Mouse (Mus musculus): ENCODE data around the gene Gpatch11. TPM values are rescaled to one million over a fixed set of nuclear protein-coding genes. Genes with fewer than 3 reads are reported as not detected.

Gene Gpatch11
- polyA plus RNA-seq, 1 experiment from 2014 or later = 38.0 TPM

- H3K9me3 ChIP-seq (ENCODE audit: control insufficient read depth, low read length) = no peaks in the 10 kb centered on the region
- 80% methylated on average over 13 of the region's 13 CpGs for WGBS
- no peak for ATAC-seq (ENCODE audit: low read depth)
- peaks cover 22% of the 10 kb centered on the region for H3K36me3 ChIP-seq (ENCODE audit: control insufficient read depth, insufficient read depth, low read length)
- H3K4me1 ChIP-seq (replicated peaks; ENCODE audit: control insufficient read depth, insufficient read depth, low read length) = no peaks in the 10 kb centered on the region
- no peak overlapping the region for H3K9ac ChIP-seq (ENCODE audit: low read length)
- H3K27ac ChIP-seq (ENCODE audit: low read length) = no peak overlapping the region
- no peak overlapping the region for H3K4me3 ChIP-seq (ENCODE audit: low read length)
- no peaks in the 10 kb centered on the region for H3K27me3 ChIP-seq (ENCODE audit: control insufficient read depth, insufficient read depth, low read depth, low read length)
- H3K4me2 ChIP-seq (ENCODE audit: low read depth, low read length) = no peak overlapping the region
These were observed 11.0 kb upstream of the Gpatch11 start for GRCm38 (mm10) chr17:78824346-78824745.

DNA sequence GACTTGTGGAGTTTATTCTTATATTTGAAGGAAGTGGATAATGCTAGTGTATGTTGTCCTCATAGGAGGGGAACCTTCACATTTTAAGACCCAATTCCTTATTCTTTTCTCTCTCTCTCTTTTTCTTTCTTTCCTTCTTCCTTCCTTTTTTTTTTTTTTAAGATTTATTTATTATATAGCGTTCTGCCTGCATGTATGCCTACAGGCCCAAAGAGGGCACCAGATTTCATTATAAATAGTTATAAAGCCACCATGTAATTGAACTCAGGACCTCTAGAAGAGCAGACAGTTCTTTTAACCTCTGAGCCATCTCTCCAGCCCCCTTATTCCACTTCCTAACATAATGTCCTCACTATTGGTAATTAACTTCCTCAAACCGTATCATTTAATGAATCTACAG, 689 bp downstream of the Gpatch11 start:
- peak overlapping the region; percentile 79 for H3K27ac ChIP-seq (ENCODE audit: low read length)
- H3K36me3 ChIP-seq (ENCODE audit: control insufficient read depth, insufficient read depth, low read length) = peaks cover 8% of the 10 kb centered on the region
- H3K4me2 ChIP-seq (ENCODE audit: low read depth, low read length) = peak overlapping the region; percentile 94
- no peaks in the 10 kb centered on the region for H3K27me3 ChIP-seq (ENCODE audit: control insufficient read depth, insufficient read depth, low read depth, low read length)
- peak overlapping the region; percentile 94 for H3K4me3 ChIP-seq (ENCODE audit: low read length)
- H3K9me3 ChIP-seq (ENCODE audit: control insufficient read depth, low read length) = no peaks in the 10 kb centered on the region
- ATAC-seq (ENCODE audit: low read depth) = no peak
- WGBS = 25% methylated on average over 2 of the region's 2 CpGs
- peaks cover 2% of the 10 kb centered on the region; the same call in 1 of the 2 replicates for H3K4me1 ChIP-seq (replicated peaks; ENCODE audit: control insufficient read depth, insufficient read depth, low read length)
- H3K9ac ChIP-seq (ENCODE audit: low read length) = peak overlapping the region; percentile 68

GRCm38 (mm10) chr17:78842271-78842928, 7.0 kb downstream of the Gpatch11 start:
- Histone ChIP-seq H3K4me2 (ENCODE audit: low read depth, low read length) (no peak overlapping the region), H3K4me1 (replicated peaks; ENCODE audit: control insufficient read depth, insufficient read depth, low read length) (no peaks in the 10 kb centered on the region), H3K9ac (ENCODE audit: low read length) (no peak overlapping the region), H3K9me3 (ENCODE audit: control insufficient read depth, low read length) (no peaks in the 10 kb centered on the region), H3K4me3 (ENCODE audit: low read length) (no peak overlapping the region), H3K36me3 (ENCODE audit: control insufficient read depth, insufficient read depth, low read length) (peaks cover 21% of the 10 kb centered on the region), H3K27me3 (ENCODE audit: control insufficient read depth, insufficient read depth, low read depth, low read length) (no peaks in the 10 kb centered on the region), H3K27ac (ENCODE audit: low read length) (no peak overlapping the region)
- ATAC-seq (ENCODE audit: low read depth) = no peak
- 85% methylated on average over 7 of the region's 7 CpGs for WGBS

DNA sequence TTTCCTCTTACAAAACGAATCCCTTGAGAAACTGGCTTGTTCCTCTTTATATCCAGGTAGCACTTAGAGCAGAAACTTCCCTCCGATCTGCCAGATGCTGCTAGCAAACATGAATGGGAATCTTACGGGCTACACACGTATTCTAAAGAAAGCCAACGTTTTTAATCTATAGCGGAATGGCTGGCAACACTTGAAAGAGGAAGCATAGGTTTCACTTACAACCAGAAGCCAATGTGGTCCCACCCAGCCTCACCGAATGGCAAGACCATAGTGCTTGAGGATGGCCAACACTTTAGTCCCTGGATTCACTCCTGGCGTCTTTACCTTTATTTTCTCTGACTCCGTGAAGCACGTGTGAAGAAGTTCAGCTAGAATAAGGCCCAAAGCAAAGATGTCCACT, 20.9 kb downstream of the Gpatch11 start:
- Histone ChIP-seq H3K9me3 (ENCODE audit: control insufficient read depth, low read length) (no peaks in the 10 kb centered on the region), H3K27ac (ENCODE audit: low read length) (no peak overlapping the region), H3K4me1 (replicated peaks; ENCODE audit: control insufficient read depth, insufficient read depth, low read length) (no peaks in the 10 kb centered on the region), H3K36me3 (ENCODE audit: control insufficient read depth, insufficient read depth, low read length) (peaks cover 14% of the 10 kb centered on the region; the same call in 1 of the 2 replicates), H3K4me3 (ENCODE audit: low read length) (no peak overlapping the region), H3K27me3 (ENCODE audit: control insufficient read depth, insufficient read depth, low read depth, low read length) (no peaks in the 10 kb centered on the region), H3K9ac (ENCODE audit: low read length) (no peak overlapping the region), H3K4me2 (ENCODE audit: low read depth, low read length) (no peak overlapping the region)
- ATAC-seq (ENCODE audit: low read depth) = no peak
- WGBS = 85% methylated on average over 10 of the region's 10 CpGs

DNA sequence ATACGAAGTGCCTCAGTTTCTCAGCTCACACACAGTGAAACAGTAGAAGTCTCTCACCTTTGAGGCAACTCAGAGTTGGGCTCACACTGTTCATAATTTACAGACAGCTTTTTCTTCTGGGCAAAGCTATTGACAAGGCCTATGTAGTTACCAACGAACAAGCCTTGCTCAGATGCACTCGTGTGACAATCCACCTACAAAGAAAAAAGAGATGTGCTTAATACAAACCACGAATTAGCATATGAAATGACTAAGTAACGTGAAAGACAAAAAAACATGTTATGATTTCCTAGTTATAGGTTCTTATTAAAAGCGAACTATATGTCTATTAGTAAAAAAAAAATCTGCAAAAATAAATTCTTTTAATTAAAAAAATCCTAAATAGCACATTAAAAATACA, 38.5 kb downstream of the Gpatch11 start:
- Histone ChIP-seq H3K4me3 (ENCODE audit: low read length) (no peak overlapping the region), H3K9me3 (ENCODE audit: control insufficient read depth, low read length) (no peaks in the 10 kb centered on the region), H3K27ac (ENCODE audit: low read length) (no peak overlapping the region), H3K36me3 (ENCODE audit: control insufficient read depth, insufficient read depth, low read length) (peaks cover 4% of the 10 kb centered on the region; the same call in 1 of the 2 replicates), H3K9ac (ENCODE audit: low read length) (no peak overlapping the region), H3K27me3 (ENCODE audit: control insufficient read depth, insufficient read depth, low read depth, low read length) (no peaks in the 10 kb centered on the region), H3K4me1 (replicated peaks; ENCODE audit: control insufficient read depth, insufficient read depth, low read length) (no peaks in the 10 kb centered on the region), H3K4me2 (ENCODE audit: low read depth, low read length) (no peak overlapping the region)
- no peak for ATAC-seq (ENCODE audit: low read depth)
- WGBS = 90% methylated on average over 6 of the region's 6 CpGs

- Histone ChIP-seq H3K27me3 (ENCODE audit: control insufficient read depth, insufficient read depth, low read depth, low read length) (no peaks in the 10 kb centered on the region), H3K9ac (ENCODE audit: low read length) (peak overlapping the region; percentile 80), H3K4me2 (ENCODE audit: low read depth, low read length) (peak overlapping the region; percentile 54), H3K27ac (ENCODE audit: low read length) (peak overlapping the region; percentile 86), H3K9me3 (ENCODE audit: control insufficient read depth, low read length) (peaks cover 3% of the 10 kb centered on the region; the same call in 1 of the 2 replicates), H3K4me3 (ENCODE audit: low read length) (peak overlapping the region; percentile 73), H3K4me1 (replicated peaks; ENCODE audit: control insufficient read depth, insufficient read depth, low read length) (peaks cover 6% of the 10 kb centered on the region; the same call in 1 of the 2 replicates), H3K36me3 (ENCODE audit: control insufficient read depth, insufficient read depth, low read length) (peaks cover 2% of the 10 kb centered on the region; the same call in 1 of the 2 replicates)
- ATAC-seq (ENCODE audit: low read depth) = peak; percentile 65
- 12% methylated on average over 4 of the region's 7 CpGs for WGBS
These were observed 46.5 kb downstream of the Gpatch11 start for GRCm38 (mm10) chr17:78881878-78882304.

- Histone ChIP-seq H3K9me3 (ENCODE audit: control insufficient read depth, low read length) (peaks cover 3% of the 10 kb centered on the region; the same call in 1 of the 2 replicates), H3K27me3 (ENCODE audit: control insufficient read depth, insufficient read depth, low read depth, low read length) (no peaks in the 10 kb centered on the region), H3K9ac (ENCODE audit: low read length) (peak within 1 kb of the TSS; percentile 80), H3K4me3 (ENCODE audit: low read length) (peak within 1 kb of the TSS; percentile 73), H3K27ac (ENCODE audit: low read length) (peak within 1 kb of the TSS; percentile 86), H3K4me2 (ENCODE audit: low read depth, low read length) (peak within 1 kb of the TSS; percentile 54), H3K4me1 (replicated peaks; ENCODE audit: control insufficient read depth, insufficient read depth, low read length) (peaks cover 6% of the 10 kb centered on the region; the same call in 1 of the 2 replicates), H3K36me3 (ENCODE audit: control insufficient read depth, insufficient read depth, low read length) (no peaks in the 10 kb centered on the region)
- under 1% methylated on average over 28 of the region's 28 CpGs for WGBS
- peak; percentile 99 for ATAC-seq (ENCODE audit: low read depth)
These were observed 47.2 kb downstream of the Gpatch11 start, which contains the start of gene Eif2ak2 for GRCm38 (mm10) chr17:78882401-78883112. Eif2ak2 (minus strand) TSS chr17:78882573.

DNA sequence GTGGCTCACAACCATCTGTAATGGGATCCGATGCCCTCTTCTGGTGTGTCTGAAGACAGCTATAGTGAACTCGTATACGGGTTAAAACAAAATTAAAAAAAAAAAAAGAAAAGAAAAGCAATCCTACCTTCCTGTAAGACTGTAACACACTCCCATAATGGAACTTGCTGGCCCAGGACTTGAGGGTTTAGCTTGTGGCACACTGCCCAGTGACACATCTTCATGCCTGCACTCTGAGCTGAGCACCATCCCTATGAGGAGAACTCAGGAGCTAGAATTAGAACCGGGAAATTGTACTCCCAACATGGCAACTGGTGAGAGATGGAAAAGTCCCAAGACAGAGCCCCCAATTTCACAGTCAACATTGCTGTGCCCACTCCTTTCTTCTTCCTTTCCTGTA, 47.9 kb downstream of the Gpatch11 start:
- Histone ChIP-seq H3K4me2 (ENCODE audit: low read depth, low read length) (no peak overlapping the region), H3K4me1 (replicated peaks; ENCODE audit: control insufficient read depth, insufficient read depth, low read length) (peaks cover 6% of the 10 kb centered on the region; the same call in 1 of the 2 replicates), H3K4me3 (ENCODE audit: low read length) (no peak overlapping the region), H3K9me3 (ENCODE audit: control insufficient read depth, low read length) (peaks cover 3% of the 10 kb centered on the region; the same call in 1 of the 2 replicates), H3K27ac (ENCODE audit: low read length) (no peak overlapping the region), H3K27me3 (ENCODE audit: control insufficient read depth, insufficient read depth, low read depth, low read length) (no peaks in the 10 kb centered on the region), H3K9ac (ENCODE audit: low read length) (no peak overlapping the region), H3K36me3 (ENCODE audit: control insufficient read depth, insufficient read depth, low read length) (no peaks in the 10 kb centered on the region)
- 90% methylated on average over 4 of the region's 4 CpGs for WGBS
- ATAC-seq (ENCODE audit: low read depth) = no peak
